Mouse (Mus musculus): ENCODE results near the gene Gfy. TPM values are rescaled to one million over a fixed set of nuclear protein-coding genes. Genes with fewer than 3 reads are reported as not detected.

Gfy gene
- total and polyA plus RNA-seq, 3 experiments: not detected

DNA sequence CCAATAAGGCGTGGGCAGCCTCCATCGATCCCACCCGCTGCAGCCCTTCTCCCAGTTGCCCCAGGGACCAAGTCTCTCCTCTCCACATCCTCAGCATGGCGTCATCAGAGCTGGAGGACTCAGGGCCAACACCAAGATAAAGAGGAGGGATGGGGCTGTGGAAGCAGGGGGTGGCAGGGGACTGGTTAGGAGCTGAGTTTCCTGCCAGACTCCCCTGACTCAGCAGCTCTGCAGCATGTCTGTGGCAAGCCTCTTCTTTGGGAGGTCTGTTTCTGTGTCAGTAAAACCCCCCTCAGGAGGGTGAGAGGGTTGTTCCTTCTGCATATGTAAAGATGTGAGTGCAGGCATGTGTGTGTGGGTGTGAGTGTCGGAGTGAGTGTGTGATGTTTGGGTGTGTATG lies 17.6 kb upstream of the Gfy start:
- no peak overlapping the region for H3K9ac ChIP-seq (ENCODE audit: low read depth, low read length)
- no peak for DNase-seq
- H3K36me3 ChIP-seq (ENCODE audit: control insufficient read depth, insufficient read depth, low read length): no peaks in the 10 kb centered on the region
- no peak overlapping the region for H3K27ac ChIP-seq
- no peaks in the 10 kb centered on the region; the same call in 1 of the 2 replicates for H3K4me1 ChIP-seq (ENCODE audit: control insufficient read depth, insufficient read depth, low read length)
- intact Hi-C loops (cut with DNase I): no loop called here
- H3K27me3 ChIP-seq (ENCODE audit: control insufficient read depth, insufficient read depth, low read length): no peaks in the 10 kb centered on the region
- no peaks in the 10 kb centered on the region for H3K79me2 ChIP-seq (replicated peaks; ENCODE audit: control insufficient read depth, insufficient read depth, low read length)
- 58% methylated on average over 5 of the region's 5 CpGs for WGBS
- H3K4me3 ChIP-seq: no peak overlapping the region
- TF ChIP-seq POLR2A (IDR thresholded peaks at IDR 0.05; ENCODE audit: insufficient read depth, low read depth, low read length): no peak
- TF ChIP-seq CTCF (IDR thresholded peaks at IDR 0.05): no peak
- no peak for TF ChIP-seq EP300 (IDR thresholded peaks at IDR 0.05; ENCODE audit: insufficient read depth, low read depth, low read length)

DNA sequence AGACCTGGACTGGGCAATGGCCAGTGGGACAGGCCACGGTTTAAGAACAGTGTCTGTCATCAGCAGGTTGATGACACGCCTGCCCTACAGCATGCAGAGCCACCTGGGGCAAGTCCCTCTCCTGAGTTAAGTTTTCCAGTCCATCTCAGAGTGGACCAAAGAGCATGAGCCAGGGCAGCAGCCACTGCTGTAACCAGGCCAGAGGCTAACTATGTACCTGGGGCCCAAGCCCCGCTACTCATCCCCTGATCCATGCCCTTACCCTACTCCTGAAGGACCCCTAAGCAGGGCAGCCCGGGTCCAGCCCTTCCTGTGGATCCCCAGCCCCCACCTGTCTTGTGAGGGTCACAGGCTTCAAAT lies 16.8 kb upstream of the Gfy start:
- WGBS: 82% methylated on average over 4 of the region's 4 CpGs
- TF ChIP-seq CTCF (IDR thresholded peaks at IDR 0.05) (no peak), POLR2A (IDR thresholded peaks at IDR 0.05; ENCODE audit: insufficient read depth, low read depth, low read length) (no peak), EP300 (IDR thresholded peaks at IDR 0.05; ENCODE audit: insufficient read depth, low read depth, low read length) (no peak)
- no peak overlapping the region for H3K27ac ChIP-seq
- no peaks in the 10 kb centered on the region for H3K36me3 ChIP-seq (ENCODE audit: control insufficient read depth, insufficient read depth, low read length)
- H3K27me3 ChIP-seq (ENCODE audit: control insufficient read depth, insufficient read depth, low read length): no peaks in the 10 kb centered on the region
- no peaks in the 10 kb centered on the region; the same call in 1 of the 2 replicates for H3K4me1 ChIP-seq (ENCODE audit: control insufficient read depth, insufficient read depth, low read length)
- intact Hi-C loops (cut with DNase I): no loop called here
- no peak for DNase-seq
- no peak overlapping the region for H3K9ac ChIP-seq (ENCODE audit: low read depth, low read length)
- H3K4me3 ChIP-seq: no peak overlapping the region
- H3K79me2 ChIP-seq (replicated peaks; ENCODE audit: control insufficient read depth, insufficient read depth, low read length): no peaks in the 10 kb centered on the region

DNA sequence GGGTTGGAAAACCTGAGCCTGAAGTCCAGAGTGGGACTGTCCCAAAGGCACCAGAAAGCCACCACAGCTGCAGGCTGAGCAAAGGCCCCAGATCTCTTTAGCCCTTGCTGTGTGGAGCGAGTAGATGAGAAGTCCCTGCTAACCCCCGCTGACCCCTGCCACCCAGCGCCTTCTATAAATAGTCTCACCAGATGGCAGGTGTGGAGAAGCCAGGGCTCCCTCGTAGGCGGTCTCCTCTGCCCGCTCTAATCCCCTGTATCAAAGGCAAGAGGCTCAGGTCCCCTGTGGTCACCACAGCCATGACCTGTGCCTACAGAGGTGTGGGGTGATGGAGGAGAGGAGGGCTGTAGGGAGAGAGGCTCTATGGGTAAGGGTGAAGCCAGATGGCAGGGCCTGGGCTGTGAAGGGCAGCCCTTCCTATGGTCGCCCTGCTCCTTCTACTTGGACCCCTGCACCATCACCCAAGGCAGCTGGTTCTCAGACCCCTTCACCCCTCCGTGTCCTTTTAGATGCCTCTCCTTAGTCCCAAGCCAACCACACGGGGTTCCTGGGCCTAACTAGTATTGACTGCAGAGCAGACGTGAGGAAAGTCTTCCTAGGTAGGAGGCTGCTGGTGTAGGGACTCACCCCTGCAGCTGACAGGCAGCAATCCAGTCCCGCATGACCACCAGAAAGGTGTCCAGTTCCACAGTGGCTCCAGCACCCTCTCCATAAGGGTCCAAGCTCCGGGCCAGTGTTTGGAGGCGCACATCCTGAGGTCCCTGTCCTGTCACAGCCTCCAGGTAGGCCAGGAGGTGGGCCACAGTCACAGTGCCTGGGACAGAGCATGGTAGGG lies 16.2 kb upstream of the Gfy start:
- TF ChIP-seq EP300 (IDR thresholded peaks at IDR 0.05; ENCODE audit: insufficient read depth, low read depth, low read length): no peak
- TF ChIP-seq POLR2A (IDR thresholded peaks at IDR 0.05; ENCODE audit: insufficient read depth, low read depth, low read length): no peak
- no peak for TF ChIP-seq CTCF (IDR thresholded peaks at IDR 0.05)
- intact Hi-C loops (cut with DNase I): no loop called here
- no peak for DNase-seq
- Histone ChIP-seq H3K27me3 (ENCODE audit: control insufficient read depth, insufficient read depth, low read length) (no peaks in the 10 kb centered on the region), H3K27ac (no peak overlapping the region), H3K79me2 (replicated peaks; ENCODE audit: control insufficient read depth, insufficient read depth, low read length) (no peaks in the 10 kb centered on the region), H3K4me1 (ENCODE audit: control insufficient read depth, insufficient read depth, low read length) (no peaks in the 10 kb centered on the region; the same call in 1 of the 2 replicates), H3K36me3 (ENCODE audit: control insufficient read depth, insufficient read depth, low read length) (no peaks in the 10 kb centered on the region), H3K4me3 (no peak overlapping the region), H3K9ac (ENCODE audit: low read depth, low read length) (no peak overlapping the region)
- 64% methylated on average over 13 of the region's 13 CpGs for WGBS

DNA sequence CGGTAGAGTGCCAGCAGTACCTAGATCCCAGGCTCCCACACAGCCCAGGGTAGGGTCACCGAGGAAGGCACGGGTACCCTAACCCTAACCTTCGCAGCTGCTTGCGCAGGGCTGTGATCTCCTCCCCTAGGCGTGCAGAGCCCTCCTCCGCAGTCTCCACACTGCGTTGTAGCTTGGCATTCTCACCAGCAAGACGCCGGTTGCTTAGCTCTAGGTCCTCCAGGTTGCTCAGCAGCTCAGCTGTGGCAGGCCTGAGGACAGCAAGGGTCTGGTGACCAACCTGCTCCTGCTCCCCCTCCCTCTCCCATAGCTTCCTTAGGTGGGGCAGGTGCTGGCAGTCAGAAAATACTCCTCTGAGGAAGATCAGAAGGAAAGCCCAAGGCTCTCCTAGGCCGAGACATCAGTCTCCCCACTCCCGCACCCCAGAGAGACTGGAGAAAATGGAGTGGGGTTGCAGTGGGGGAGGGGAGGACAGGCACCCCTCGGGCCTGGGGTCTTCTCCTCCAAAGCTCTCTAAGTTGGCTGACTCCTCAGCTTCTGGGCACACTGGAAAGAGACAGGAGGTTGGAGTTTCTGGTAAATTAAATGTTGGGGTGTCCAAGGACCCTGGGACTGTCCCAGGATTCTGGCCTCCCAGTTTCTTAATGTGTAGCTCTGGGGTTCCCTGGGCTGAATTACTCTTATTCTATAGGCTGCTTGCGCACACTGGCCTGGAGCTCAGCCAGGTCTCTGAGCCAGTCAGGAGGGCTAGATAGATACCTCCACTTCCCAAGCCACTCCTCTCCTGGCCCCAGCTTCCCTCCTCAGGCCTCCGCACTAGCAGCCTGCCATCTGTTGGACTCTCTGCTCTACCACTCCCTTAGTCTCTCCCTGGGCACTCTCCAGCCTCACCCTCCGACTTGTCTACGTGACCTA lies 14.8 kb upstream of the Gfy start:
- Histone ChIP-seq H3K27ac (no peak overlapping the region), H3K9ac (ENCODE audit: low read depth, low read length) (no peak overlapping the region), H3K27me3 (ENCODE audit: control insufficient read depth, insufficient read depth, low read length) (no peaks in the 10 kb centered on the region), H3K36me3 (ENCODE audit: control insufficient read depth, insufficient read depth, low read length) (no peaks in the 10 kb centered on the region), H3K4me3 (no peak overlapping the region), H3K4me1 (ENCODE audit: control insufficient read depth, insufficient read depth, low read length) (no peaks in the 10 kb centered on the region; the same call in 1 of the 2 replicates), H3K79me2 (replicated peaks; ENCODE audit: control insufficient read depth, insufficient read depth, low read length) (no peaks in the 10 kb centered on the region)
- no peak for TF ChIP-seq EP300 (IDR thresholded peaks at IDR 0.05; ENCODE audit: insufficient read depth, low read depth, low read length)
- no peak for TF ChIP-seq POLR2A (IDR thresholded peaks at IDR 0.05; ENCODE audit: insufficient read depth, low read depth, low read length)
- TF ChIP-seq CTCF (IDR thresholded peaks at IDR 0.05): no peak
- DNase-seq: no peak
- intact Hi-C loops (cut with DNase I): no loop called here
- 73% methylated on average over 17 of the region's 17 CpGs for WGBS

DNA sequence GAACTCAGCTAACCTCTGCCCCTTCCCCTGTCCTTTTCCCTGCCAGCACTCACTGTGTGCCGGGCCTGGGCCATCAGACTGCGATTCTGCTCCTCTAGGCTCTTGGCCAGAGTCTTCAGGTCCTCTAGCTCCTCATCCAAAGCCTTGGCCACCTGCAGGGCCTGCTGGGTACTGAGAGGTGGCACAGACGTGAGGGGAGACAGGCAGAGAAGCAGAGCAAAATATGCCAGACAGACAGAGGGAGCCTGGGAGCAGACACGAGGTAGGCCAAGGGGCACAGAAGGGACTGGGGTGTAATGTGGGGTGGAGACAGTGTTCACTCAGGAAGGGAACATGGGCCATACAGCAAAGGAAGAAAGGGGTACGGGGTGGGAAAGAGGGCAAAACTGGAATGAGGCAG lies 14.0 kb upstream of the Gfy start:
- Histone ChIP-seq H3K27ac (no peak overlapping the region), H3K27me3 (ENCODE audit: control insufficient read depth, insufficient read depth, low read length) (0 out of 2 replicates have a peak, but pooled peaks cover 3% of the 10 kb centered on the region), H3K79me2 (replicated peaks; ENCODE audit: control insufficient read depth, insufficient read depth, low read length) (no peaks in the 10 kb centered on the region), H3K4me1 (ENCODE audit: control insufficient read depth, insufficient read depth, low read length) (no peaks in the 10 kb centered on the region; the same call in 1 of the 2 replicates), H3K36me3 (ENCODE audit: control insufficient read depth, insufficient read depth, low read length) (no peaks in the 10 kb centered on the region), H3K9ac (ENCODE audit: low read depth, low read length) (no peak overlapping the region), H3K4me3 (no peak overlapping the region)
- intact Hi-C loops (cut with DNase I): no loop called here
- WGBS: 66% methylated on average over 5 of the region's 5 CpGs
- TF ChIP-seq EP300 (IDR thresholded peaks at IDR 0.05; ENCODE audit: insufficient read depth, low read depth, low read length) (no peak), CTCF (IDR thresholded peaks at IDR 0.05) (no peak)
- no peak for DNase-seq

Measured in heart, adult 2 months (tissue).